Mouse (Mus musculus) stomach, postnatal 0 days (tissue): ENCODE measurements at regions not wholly inside any gene's neighbourhood (a gene's known extent, or its start where the extent isn't known, plus 50 kb on each side); places are given as distances from the start of the nearest gene placed in this dataset.

Experiments used
- CTCF ChIP-seq: IDR thresholded peaks from 2 replicates; pipeline ENCODE4 v1.5.1; 2016; ENCODE audit warnings: antibody characterized with exemption, low read depth, mild to moderate bottlenecking, moderate library complexity
- EP300 ChIP-seq: optimal IDR thresholded peaks from 2 replicates; pipeline ENCODE3; 2016; ENCODE audit warnings: antibody characterized with exemption

GRCm38 (mm10) chr13:101481551-101482184 is 286.3 kb downstream of the Pik3r1 start:
- TF ChIP-seq CTCF (no peak), EP300 (no peak)
